Mouse (Mus musculus) lung, adult 2 months (tissue): ENCODE measurements around the gene Tbcel.

ENCODE experiments used
- CTCF ChIP-seq: fragments of 200-500 bp; IDR thresholded peaks from 2 replicates; pipeline ENCODE4 v1.5.1; 2011; ENCODE audit warnings: mild to moderate bottlenecking, low read length, control low read depth; ENCODE audit not compliant: insufficient read depth
- POLR2A ChIP-seq: fragments of 200-500 bp; IDR thresholded peaks from 2 replicates; pipeline ENCODE4 v1.6.1; 2011; ENCODE audit warnings: low read depth, mild to moderate bottlenecking, control low read depth, low read length, borderline replicate concordance; ENCODE audit errors: extremely low read depth

DNA sequence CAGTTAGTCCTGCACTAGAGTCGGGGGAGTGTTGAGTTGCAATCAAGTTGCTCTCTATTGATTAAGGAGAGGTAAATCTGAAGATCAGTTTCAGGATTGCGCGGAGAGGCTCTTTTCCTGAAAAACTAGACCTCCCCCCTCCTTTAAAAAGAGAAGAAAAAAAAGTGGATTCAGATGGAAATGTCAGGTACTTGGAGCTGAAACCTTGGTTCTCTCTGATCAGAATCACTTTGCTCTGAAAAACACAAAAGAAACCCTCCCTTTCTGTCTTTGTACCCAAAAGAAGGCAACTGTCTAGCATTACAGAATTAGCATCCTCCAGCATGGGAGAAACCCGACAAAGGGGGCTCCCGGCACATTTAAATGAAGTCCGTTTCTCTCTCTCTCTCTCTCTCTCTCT, 107.8 kb downstream of the Tbcel start, which contains the start of gene Tecta:
- TF ChIP-seq POLR2A: no peak
- TF ChIP-seq CTCF: no peak
